Mouse (Mus musculus) spleen, postnatal 14 days (tissue): ENCODE measurements at regions not wholly inside any gene's neighbourhood (a gene's known extent, or its start where the extent isn't known, plus 50 kb on each side); places are given as distances from the start of the nearest gene placed in this dataset.

Source experiments
- DNase-seq, 2 experiments: peaks; one replicate each; pipeline ENCODE4 v3.0.0; 2021 to 2022; ENCODE audit warnings: low spot score in 2 of 2

- no peak for DNase-seq
These were observed 535.2 kb downstream of the Fgf9 start for GRCm38 (mm10) chr14:58605529-58605928.

DNA sequence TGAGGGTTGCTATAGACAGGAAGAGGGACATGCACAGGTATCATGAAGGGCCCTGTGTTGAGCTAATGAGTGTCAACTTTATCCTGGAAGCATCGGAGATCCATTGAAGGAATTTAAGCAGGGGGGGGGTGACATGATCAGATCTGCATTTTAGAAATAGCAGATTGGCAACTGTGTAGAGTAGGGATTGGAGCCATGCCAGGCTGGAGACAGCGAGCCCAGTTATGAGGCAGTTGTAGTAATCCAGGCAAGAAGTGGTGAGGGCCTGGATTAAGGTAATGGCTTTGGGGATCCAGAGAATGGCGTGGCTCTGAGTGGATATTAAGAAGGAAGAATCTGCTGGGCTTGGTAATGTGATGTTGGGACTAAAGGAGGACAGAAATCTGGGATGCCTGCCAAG is 528.5 kb downstream of the Fgf9 start:
- no peak for DNase-seq

- no peak for DNase-seq
These were observed 527.5 kb downstream of the Fgf9 start for GRCm38 (mm10) chr14:58597810-58598209.

DNA sequence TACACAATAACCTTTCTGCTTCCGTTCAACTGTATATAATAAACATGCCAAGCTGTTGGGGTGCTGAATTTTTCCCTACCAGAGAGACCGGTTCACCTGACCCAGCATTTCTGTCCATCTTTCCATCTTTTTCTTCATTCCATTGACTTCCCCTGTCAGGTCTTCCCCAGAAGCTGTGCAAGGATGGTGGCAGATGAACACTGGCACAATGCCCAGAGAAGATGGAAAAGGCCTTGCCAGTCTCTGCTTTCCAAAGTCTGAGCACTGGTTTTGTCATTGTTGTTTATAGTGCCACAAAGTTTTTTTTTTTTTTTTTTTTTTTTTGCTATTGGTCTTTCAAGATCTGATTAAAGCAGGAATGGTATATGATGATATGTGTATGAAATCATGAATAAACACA is 526.6 kb downstream of the Fgf9 start:
- DNase-seq, result no peak

- no peak for DNase-seq
These were observed 511.5 kb downstream of the Fgf9 start for GRCm38 (mm10) chr14:58581806-58582205.

GRCm38 (mm10) chr14:58570021-58570420 is 499.7 kb downstream of the Fgf9 start:
- DNase-seq, result no peak

- DNase-seq, result no peak
These were observed 497.1 kb downstream of the Fgf9 start for GRCm38 (mm10) chr14:58567472-58567871.

- DNase-seq, result no peak
These were observed 492.7 kb downstream of the Fgf9 start for GRCm38 (mm10) chr14:58563082-58563481.

DNA sequence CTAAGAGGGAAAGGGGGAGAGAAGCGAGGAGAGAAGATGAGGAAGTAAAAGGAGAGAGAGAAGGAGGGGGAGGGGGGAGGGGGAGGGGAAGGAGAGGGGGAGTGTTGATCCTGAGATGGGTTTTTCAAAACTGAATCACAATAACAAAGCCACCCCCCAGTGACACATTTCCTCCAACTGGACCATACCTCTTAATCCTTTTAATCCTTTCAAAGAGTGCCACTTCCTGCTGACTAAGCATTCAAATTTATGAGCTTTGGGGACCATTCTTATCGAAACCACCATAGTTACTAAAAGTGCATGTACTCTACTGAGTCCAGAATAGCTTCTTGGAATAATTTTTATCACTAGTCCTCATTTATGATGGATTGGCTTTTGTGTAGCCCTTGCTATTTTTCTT is 480.4 kb downstream of the Fgf9 start:
- no peak for DNase-seq

- no peak for DNase-seq
These were observed 475.4 kb downstream of the Fgf9 start for GRCm38 (mm10) chr14:58545778-58546177.

DNA sequence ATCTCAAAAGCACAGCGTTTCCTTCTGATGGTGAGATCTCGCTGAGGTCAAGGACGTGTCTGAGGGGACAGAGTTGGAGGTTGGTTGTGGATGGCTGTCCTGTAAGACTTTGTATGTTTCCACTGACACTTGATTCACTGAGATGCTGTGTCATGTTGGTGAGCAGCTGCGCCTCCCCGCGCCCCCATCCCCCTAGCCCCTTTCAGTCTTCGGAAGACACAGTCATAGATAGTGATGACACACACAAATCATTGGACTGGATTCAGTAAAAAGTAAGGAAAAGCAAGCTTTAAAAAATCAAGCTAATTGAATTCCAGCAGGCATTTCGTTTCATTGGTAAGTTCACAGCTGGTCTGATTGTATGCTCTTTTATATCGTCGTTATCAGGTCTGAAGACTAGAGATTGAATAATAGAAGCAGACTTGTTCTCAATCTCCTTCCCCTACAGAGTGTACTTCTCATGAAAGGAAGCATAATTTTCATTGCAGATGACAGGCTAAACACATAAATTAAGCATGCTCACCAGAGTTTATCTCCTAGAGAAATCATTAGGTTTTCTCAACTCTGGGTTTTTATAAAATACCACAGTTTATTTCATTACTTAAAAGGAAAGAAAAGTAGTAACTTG is 472.9 kb downstream of the Fgf9 start:
- DNase-seq, result no peak

GRCm38 (mm10) chr14:58538135-58538534 is 467.8 kb downstream of the Fgf9 start:
- DNase-seq, result no peak

GRCm38 (mm10) chr14:58520976-58521549 is 450.7 kb downstream of the Fgf9 start:
- no peak for DNase-seq

DNA sequence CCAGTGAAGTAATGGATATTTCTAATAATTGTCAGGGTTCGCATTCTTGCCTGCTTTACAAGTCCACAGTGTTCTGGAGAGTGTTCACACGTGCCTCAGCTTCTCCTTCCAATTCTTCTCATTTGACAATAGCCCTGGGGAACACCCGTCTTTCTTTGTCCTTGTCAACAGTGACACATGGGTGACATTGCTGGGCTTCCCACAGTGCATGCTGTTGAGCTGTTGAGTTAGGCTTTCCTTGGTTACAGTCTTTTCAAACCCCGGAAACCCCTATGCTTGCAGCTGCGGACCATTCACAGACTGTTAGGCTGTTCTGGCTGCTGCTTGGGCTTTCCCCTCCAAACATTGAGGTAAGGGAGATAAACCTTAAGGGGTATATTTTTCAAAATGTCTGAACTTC is 450.0 kb downstream of the Fgf9 start:
- no peak for DNase-seq

GRCm38 (mm10) chr14:58519086-58519485 is 448.7 kb downstream of the Fgf9 start:
- no peak for DNase-seq

DNA sequence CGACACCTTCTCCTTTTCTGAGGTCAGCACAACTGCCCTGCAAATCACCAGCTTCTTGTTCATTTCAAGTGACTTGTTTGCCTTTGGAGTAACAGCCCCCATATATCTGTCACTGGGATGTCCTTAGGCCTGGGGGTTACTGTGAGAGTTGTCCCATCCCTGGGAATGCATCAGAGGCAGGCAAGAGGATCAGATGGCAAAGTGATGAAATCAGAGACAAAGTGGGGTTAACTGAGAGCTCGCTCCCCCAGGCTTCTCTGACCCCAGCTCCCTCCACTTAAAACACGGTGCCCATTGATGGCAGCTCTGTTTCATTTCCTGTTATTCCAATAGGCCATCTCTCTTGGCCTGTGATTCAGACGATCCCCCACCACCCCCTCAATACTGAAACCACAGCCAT is 446.2 kb downstream of the Fgf9 start:
- no peak for DNase-seq

DNA sequence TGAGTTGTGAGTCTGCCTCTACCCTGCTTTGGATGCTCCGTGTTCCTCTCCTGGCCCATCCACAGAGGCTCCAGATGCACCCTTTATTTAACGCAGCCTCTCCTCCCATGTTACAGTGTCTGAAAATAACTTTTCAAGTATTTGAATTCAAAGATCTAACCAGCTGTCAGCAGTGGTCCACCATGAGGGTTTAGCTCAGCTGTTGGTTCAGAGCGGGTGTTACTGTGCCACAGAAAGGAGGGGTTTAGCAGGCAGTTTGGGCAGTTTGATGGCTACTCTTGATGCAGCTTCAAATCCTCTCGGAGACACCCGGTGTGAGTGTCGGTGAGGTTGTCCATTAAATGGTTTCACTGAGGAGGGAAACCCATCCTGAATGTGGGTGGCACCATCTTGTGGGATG is 441.8 kb downstream of the Fgf9 start:
- DNase-seq, result no peak

GRCm38 (mm10) chr14:58511571-58511985 is 441.2 kb downstream of the Fgf9 start:
- no peak for DNase-seq

- no peak for DNase-seq
These were observed 440.4 kb downstream of the Fgf9 start for GRCm38 (mm10) chr14:58510790-58511189.

GRCm38 (mm10) chr14:58509106-58509505 is 438.8 kb downstream of the Fgf9 start:
- DNase-seq, result no peak

DNA sequence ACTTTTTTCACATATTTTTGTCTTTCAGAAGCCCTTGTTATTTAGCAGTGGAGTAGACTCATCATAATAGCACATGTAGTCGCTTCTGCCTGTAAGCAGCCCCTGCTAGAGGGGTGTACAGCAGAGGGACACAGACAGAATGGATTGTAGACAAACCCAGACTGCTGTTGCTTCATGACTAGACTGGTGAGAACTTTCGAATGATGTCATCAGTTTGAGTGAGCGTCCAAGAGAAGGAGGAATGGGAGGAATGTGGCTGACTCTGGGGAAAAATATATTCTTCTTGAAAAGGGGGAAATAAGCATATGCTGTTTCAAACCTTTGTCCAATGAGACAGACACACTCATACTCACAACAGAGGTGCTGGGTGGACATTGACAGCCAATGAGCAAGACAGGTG is 436.1 kb downstream of the Fgf9 start:
- DNase-seq, result no peak

GRCm38 (mm10) chr14:58505841-58506240 is 435.5 kb downstream of the Fgf9 start:
- DNase-seq, result no peak

- DNase-seq, result no peak
These were observed 432.5 kb downstream of the Fgf9 start for GRCm38 (mm10) chr14:58502890-58503289.

- no peak for DNase-seq
These were observed 429.7 kb downstream of the Fgf9 start for GRCm38 (mm10) chr14:58500014-58500413.
